Mouse (Mus musculus) midbrain, embryonic 14.5 days (tissue): ENCODE data around the gene Top1. TPM values are rescaled to one million over a fixed set of nuclear protein-coding genes. Genes with fewer than 3 reads are reported as not detected.

Source experiments
- ATAC-seq: fragments of 200-750 bp; cut with Nextera tagmentation; 2 replicates; pipeline ENCODE4 v1.8.0; 2017; ENCODE audit warnings: moderate number of reproducible peaks, moderate library complexity; ENCODE audit not compliant: low FRiP score, low TSS enrichment
- DNase-seq: peaks from one replicate; pipeline ENCODE4 v3.0.0-alpha.2; 2015
- H3K27ac ChIP-seq: fragments of 300-500 bp; sonication (generic); replicated peaks from 2 replicates; pipeline ENCODE4 v1.5.1; 2014; ENCODE audit warnings: mild to moderate bottlenecking, low read depth, low read length, moderate library complexity
- H3K27me3 ChIP-seq: fragments of 300-500 bp; sonication (generic); 2 replicates; pipeline ENCODE4 v1.6.1; 2014; ENCODE audit warnings: low read length, control low read depth, mixed read lengths; ENCODE audit not compliant: control insufficient read depth, insufficient read depth
- H3K36me3 ChIP-seq: fragments of 300-500 bp; sonication (generic); 2 replicates; pipeline ENCODE4 v1.6.1; 2014; ENCODE audit warnings: low read length, control low read depth; ENCODE audit not compliant: control insufficient read depth, insufficient read depth
- H3K4me1 ChIP-seq: fragments of 300-500 bp; sonication (generic); 2 replicates; pipeline ENCODE4 v1.6.1; 2014; ENCODE audit warnings: mild to moderate bottlenecking, antibody characterized with exemption, low read length, control low read depth; ENCODE audit not compliant: control insufficient read depth, insufficient read depth
- H3K4me2 ChIP-seq: fragments of 300-500 bp; sonication (generic); 2 replicates; pipeline ENCODE4 v1.6.1; 2014; ENCODE audit warnings: mild to moderate bottlenecking, low read length, moderate library complexity
- H3K4me3 ChIP-seq: fragments of 300-500 bp; sonication (generic); replicated peaks from 2 replicates; pipeline ENCODE4 v1.5.1; 2014; ENCODE audit warnings: low read depth, low read length
- H3K9ac ChIP-seq: fragments of 300-500 bp; sonication (generic); replicated peaks from 2 replicates; pipeline ENCODE4 v1.6.1; 2014; ENCODE audit warnings: mild to moderate bottlenecking, low read length, moderate library complexity
- H3K9me3 ChIP-seq: fragments of 300-500 bp; sonication (generic); 2 replicates; pipeline ENCODE4 v1.6.1; 2016; ENCODE audit warnings: low read length, control low read depth, mixed read lengths; ENCODE audit not compliant: control insufficient read depth
- WGBS: fragments of 180-500 bp; shearing (Covaris S2); extraction: QIAGEN DNeasy Blood & Tissue Kit; methylation state at CpG from one replicate; pipeline ENCODE4 v1.1.7; 2014; 5-methylcytosine and 5-hydroxymethylcytosine counted together
- polyA plus RNA-seq: library from polyadenylated mRNA; unstranded; fragments of >200 nt; fragmentation: Nextera tagmentation; extraction: Ambion mirVana; gene quantifications from 2 replicates; pipeline ENCODE4 v1.2.1, GENCODE M21; 2014

The Top1 gene
- 83.2 and 83.5 TPM in 2 replicates for polyA plus RNA-seq

- DNase-seq = peak; percentile 100
- no peaks in the 10 kb centered on the region for H3K36me3 ChIP-seq
- H3K9me3 ChIP-seq = no peaks in the 10 kb centered on the region
- peak within 1 kb of the TSS; percentile 100 for H3K9ac ChIP-seq
- peak within 1 kb of the TSS; percentile 100 for H3K4me3 ChIP-seq
- peak; percentile 98 for ATAC-seq
- peak within 1 kb of the TSS; percentile 80 for H3K4me2 ChIP-seq
- no peaks in the 10 kb centered on the region for H3K27me3 ChIP-seq
- H3K27ac ChIP-seq = peak within 1 kb of the TSS; percentile 99
- 2% methylated on average over 50 of the region's 50 CpGs for WGBS
- H3K4me1 ChIP-seq = peaks cover 21% of the 10 kb centered on the region
These were observed at the start of gene Top1 for GRCm38 (mm10) chr2:160645614-160646137. Gene Top1 (plus strand): TSS chr2:160645888.

GRCm38 (mm10) chr2:160597582-160598281 is 48.0 kb upstream of the Top1 start:
- Histone ChIP-seq H3K4me2 (no peak overlapping the region), H3K9me3 (no peaks in the 10 kb centered on the region), H3K27ac (no peak overlapping the region), H3K4me3 (no peak overlapping the region), H3K9ac (no peak overlapping the region), H3K4me1 (no peaks in the 10 kb centered on the region), H3K36me3 (no peaks in the 10 kb centered on the region), H3K27me3 (no peaks in the 10 kb centered on the region)
- ATAC-seq = peak; percentile 74; the same call in 1 of the 2 replicates
- DNase-seq = peak; percentile 89
- WGBS = 32% methylated on average over 12 of the region's 12 CpGs

- Histone ChIP-seq H3K4me2 (no peak overlapping the region), H3K27ac (no peak overlapping the region), H3K9ac (no peak overlapping the region), H3K36me3 (no peaks in the 10 kb centered on the region), H3K4me3 (no peak overlapping the region), H3K9me3 (no peaks in the 10 kb centered on the region), H3K27me3 (no peaks in the 10 kb centered on the region), H3K4me1 (no peaks in the 10 kb centered on the region)
- ATAC-seq (no peak), DNase-seq (peak; percentile 53)
- 75% methylated on average over 1 of the region's 1 CpGs for WGBS
These were observed 43.9 kb upstream of the Top1 start for GRCm38 (mm10) chr2:160601805-160602204.

DNA sequence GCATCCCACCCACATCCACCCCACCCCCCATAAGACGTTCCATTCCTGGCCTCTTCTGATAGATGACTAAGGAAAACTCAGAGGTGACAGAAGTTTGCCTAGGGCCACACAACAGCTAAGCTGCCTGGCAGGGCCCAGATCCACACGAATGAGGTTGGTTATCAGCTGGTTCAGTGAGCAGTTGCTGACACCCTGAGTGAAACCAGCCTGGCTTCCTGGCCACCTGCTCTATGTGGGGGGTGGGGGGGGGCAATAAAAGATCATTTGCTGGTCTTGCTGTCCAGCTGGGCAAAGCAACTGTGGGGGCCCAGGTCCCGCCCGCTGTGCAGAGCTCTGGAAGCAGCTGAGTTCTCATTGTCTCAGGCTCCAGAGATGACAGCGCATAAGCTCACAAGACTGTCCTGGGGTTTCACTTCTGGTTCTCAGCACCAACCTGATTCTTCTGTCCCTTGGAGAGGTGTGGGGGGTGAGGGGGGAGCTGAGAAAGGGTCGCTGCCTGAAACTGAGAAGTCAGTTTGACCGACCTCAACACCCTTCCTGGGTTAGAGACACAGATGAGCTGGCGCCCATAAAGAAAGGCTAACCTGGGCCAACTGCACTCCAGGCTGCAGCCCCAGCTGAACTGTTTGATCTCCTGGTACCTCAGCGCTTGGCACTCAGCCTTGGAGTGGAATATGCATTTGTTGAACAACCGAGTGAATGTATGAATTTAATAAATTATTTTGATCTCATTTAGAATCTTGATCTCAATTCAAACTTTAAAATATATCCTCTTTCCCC is 42.3 kb upstream of the Top1 start:
- no peak overlapping the region for H3K4me3 ChIP-seq
- 68% methylated on average over 10 of the region's 10 CpGs for WGBS
- no peak for DNase-seq
- no peak overlapping the region for H3K27ac ChIP-seq
- no peaks in the 10 kb centered on the region for H3K4me1 ChIP-seq
- no peak overlapping the region for H3K9ac ChIP-seq
- H3K36me3 ChIP-seq = no peaks in the 10 kb centered on the region
- H3K4me2 ChIP-seq = no peak overlapping the region
- no peaks in the 10 kb centered on the region for H3K27me3 ChIP-seq
- ATAC-seq = no peak
- H3K9me3 ChIP-seq = no peaks in the 10 kb centered on the region

GRCm38 (mm10) chr2:160610012-160610411 is 35.7 kb upstream of the Top1 start:
- ATAC-seq (peak; percentile 43; the same call in 1 of the 2 replicates), DNase-seq (peak; percentile 78)
- Histone ChIP-seq H3K4me3 (no peak overlapping the region), H3K27me3 (no peaks in the 10 kb centered on the region), H3K4me1 (no peaks in the 10 kb centered on the region), H3K36me3 (no peaks in the 10 kb centered on the region), H3K9ac (no peak overlapping the region), H3K4me2 (no peak overlapping the region), H3K9me3 (no peaks in the 10 kb centered on the region), H3K27ac (no peak overlapping the region)
- 60% methylated on average over 2 of the region's 2 CpGs for WGBS

DNA sequence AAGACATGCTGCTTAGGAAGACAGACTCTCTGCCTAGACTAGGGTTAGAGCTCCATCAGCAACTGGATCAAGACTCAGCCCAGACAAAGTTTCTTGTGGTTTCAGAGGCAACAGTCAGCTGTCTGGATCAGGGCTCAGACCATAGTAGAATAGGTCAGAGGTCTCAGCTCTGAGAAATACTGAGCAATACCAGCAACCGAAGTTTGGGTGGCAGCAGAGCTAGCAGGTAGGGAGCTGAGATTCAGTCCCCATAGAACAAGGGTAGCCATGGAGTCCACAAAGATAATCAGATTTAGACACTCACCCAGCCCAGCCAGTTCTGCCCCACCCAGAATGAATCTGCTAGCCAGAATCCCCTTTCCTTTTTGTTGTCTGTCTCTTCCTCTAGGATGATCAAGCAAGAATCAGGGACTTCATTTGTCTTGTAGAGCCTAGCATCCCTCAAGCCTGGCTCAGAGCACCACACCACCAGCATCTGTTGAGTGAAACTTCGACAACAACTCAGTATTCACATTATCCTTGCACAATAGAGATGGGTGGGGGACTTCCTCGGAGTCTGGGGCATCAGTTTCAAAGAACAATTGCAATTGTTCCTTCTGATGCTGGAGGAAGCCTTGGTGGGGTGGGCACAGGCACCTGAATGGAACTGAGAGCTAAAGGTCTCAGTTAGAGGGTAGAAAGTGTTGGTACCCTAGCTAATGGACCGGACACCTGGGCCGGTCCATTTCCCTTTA is 32.3 kb upstream of the Top1 start:
- Histone ChIP-seq H3K4me1 (no peaks in the 10 kb centered on the region), H3K36me3 (no peaks in the 10 kb centered on the region), H3K9ac (no peak overlapping the region), H3K27me3 (no peaks in the 10 kb centered on the region), H3K27ac (no peak overlapping the region), H3K4me2 (no peak overlapping the region), H3K9me3 (no peaks in the 10 kb centered on the region), H3K4me3 (no peak overlapping the region)
- 77% methylated on average over 5 of the region's 5 CpGs for WGBS
- DNase-seq (no peak), ATAC-seq (no peak)

GRCm38 (mm10) chr2:160617741-160618140 is 27.9 kb upstream of the Top1 start:
- Histone ChIP-seq H3K9ac (no peak overlapping the region), H3K4me3 (no peak overlapping the region), H3K9me3 (no peaks in the 10 kb centered on the region), H3K27me3 (no peaks in the 10 kb centered on the region), H3K27ac (no peak overlapping the region), H3K4me1 (0 out of 2 replicates have a peak, but pooled peaks cover 2% of the 10 kb centered on the region), H3K36me3 (no peaks in the 10 kb centered on the region), H3K4me2 (no peak overlapping the region)
- DNase-seq = no peak
- 86% methylated on average over 6 of the region's 6 CpGs for WGBS
- ATAC-seq = no peak

DNA sequence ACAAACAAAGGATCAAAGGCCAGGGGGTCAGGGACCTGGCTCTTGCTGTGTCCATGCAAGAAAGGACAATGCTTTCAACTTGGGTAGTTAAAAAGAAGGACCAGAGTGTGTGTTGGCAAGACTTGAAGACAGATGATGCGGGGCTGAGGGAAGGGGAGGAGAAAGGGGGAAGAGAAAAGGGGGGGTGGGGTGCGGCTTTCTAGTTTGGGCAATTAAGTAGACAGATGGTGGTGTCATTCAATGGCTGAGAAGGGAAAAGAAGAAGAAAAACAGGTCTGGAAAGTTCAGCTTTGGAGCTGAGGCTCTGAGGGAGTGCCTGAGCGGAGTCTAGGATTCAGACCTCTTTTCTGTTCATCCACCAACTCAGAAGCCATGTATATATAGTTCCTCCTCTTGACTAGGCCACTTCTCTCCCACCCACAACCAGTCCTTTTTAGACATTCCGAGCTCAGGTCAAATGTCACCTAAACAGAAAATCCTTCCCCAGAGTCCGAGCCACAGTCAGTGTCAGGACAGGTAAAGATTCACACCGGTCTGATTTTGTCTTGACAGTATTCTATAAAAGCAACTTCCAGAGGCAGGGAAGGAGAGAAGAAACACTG is 27.0 kb upstream of the Top1 start:
- Histone ChIP-seq H3K27ac (no peak overlapping the region), H3K27me3 (no peaks in the 10 kb centered on the region), H3K4me2 (no peak overlapping the region), H3K9ac (no peak overlapping the region), H3K9me3 (no peaks in the 10 kb centered on the region), H3K4me1 (0 out of 2 replicates have a peak, but pooled peaks cover 2% of the 10 kb centered on the region), H3K36me3 (no peaks in the 10 kb centered on the region), H3K4me3 (no peak overlapping the region)
- DNase-seq (no peak), ATAC-seq (no peak)
- WGBS = 61% methylated on average over 6 of the region's 6 CpGs
